Mouse (Mus musculus): ENCODE measurements around the gene Pum3. TPM values are rescaled to one million over a fixed set of nuclear protein-coding genes. Genes with fewer than 3 reads are reported as not detected.

Gene Pum3
- total and polyA plus RNA-seq, 3 experiments = 54.4 to 210 (median 83.3) TPM

GRCm38 (mm10) chr19:27382131-27382530 is 47.5 kb downstream of the Pum3 start:
- no peaks in the 10 kb centered on the region for H3K79me2 ChIP-seq (replicated peaks; ENCODE audit: control insufficient read depth, extremely low read depth, insufficient read depth, poor library complexity, severe bottlenecking)
- H3K27ac ChIP-seq (ENCODE audit: insufficient read depth, low read depth) = no peak overlapping the region
- peaks cover 14 to 45% of the 10 kb centered on the region in 2 experiments for H3K36me3 ChIP-seq (replicated peaks in 1 of 2; ENCODE audit: control insufficient read depth in 1 of 2, insufficient read depth in 1 of 2, low read length in 1 of 2)
- H3K4me1 ChIP-seq (ENCODE audit: control insufficient read depth in 1 of 2, insufficient read depth in 2 of 2) = no peaks in the 10 kb centered on the region
- no peaks in the 10 kb centered on the region for H3K9me3 ChIP-seq (replicated peaks; ENCODE audit: low read length)
- dilution Hi-C loops (cut with MboI; ENCODE audit: extremely low pct_ligation_motif_present, extremely low pct_unique_long_range_greater_than_20kb, low sequenced_read_pairs) (no loop called here), in situ Hi-C loops (cut with MboI; ENCODE audit: low pct_ligation_motif_present, low pct_unique_long_range_greater_than_20kb, low sequenced_read_pairs) (no loop called here)
- TF ChIP-seq POLR2A (IDR thresholded peaks at IDR 0.05; ENCODE audit: low read depth, low read length) = no peak
- no peak for TF ChIP-seq KAT2A (IDR thresholded peaks at IDR 0.05; ENCODE audit: insufficient replicate concordance, low read length)
- no peak for TF ChIP-seq ZMIZ1 (IDR thresholded peaks at IDR 0.05; ENCODE audit: low read depth, low read length)
- no peak for TF ChIP-seq MEF2A (IDR thresholded peaks at IDR 0.05; ENCODE audit: borderline replicate concordance, low read depth, low read length)
- no peak for TF ChIP-seq NRF1 (IDR thresholded peaks at IDR 0.05; ENCODE audit: low read depth, low read length)
- TF ChIP-seq EP300 (IDR thresholded peaks at IDR 0.05; ENCODE audit: low read length) = no peak
- no peak for TF ChIP-seq TBP (conservative IDR thresholded peaks at IDR 0.05; ENCODE audit: low read depth, low read length)
- no peak for TF ChIP-seq NELFE (IDR thresholded peaks at IDR 0.05; ENCODE audit: low read depth, low read length)
- TF ChIP-seq RAD21 (IDR thresholded peaks at IDR 0.05; ENCODE audit: low read depth, low read length) = no peak
- TF ChIP-seq HCFC1 (IDR thresholded peaks at IDR 0.05; ENCODE audit: low read depth, low read length) = no peak
- no peak for TF ChIP-seq MYC (IDR thresholded peaks at IDR 0.05; ENCODE audit: low read depth, low read length)
- TF ChIP-seq USF2 (conservative IDR thresholded peaks at IDR 0.05; ENCODE audit: low read depth, low read length) = no peak
- no peak for TF ChIP-seq MAZ (IDR thresholded peaks at IDR 0.05; ENCODE audit: low read depth, low read length)
- no peak for TF ChIP-seq ZNF384 (IDR thresholded peaks at IDR 0.05; ENCODE audit: low read depth, low read length)
- no peak for TF ChIP-seq UBTF (IDR thresholded peaks at IDR 0.05; ENCODE audit: low read depth, low read length)
- no peak for TF ChIP-seq JUN (IDR thresholded peaks at IDR 0.05; ENCODE audit: insufficient read depth, low read depth, low read length)
- H3K9ac ChIP-seq (ENCODE audit: insufficient read depth, low read depth) = no peak overlapping the region
- DNase-seq (ENCODE audit: extremely low read depth) = no peak
- H3K4me3 ChIP-seq (replicated peaks in 1 of 3; ENCODE audit: low read depth in 2 of 3, low read length in 2 of 3, poor library complexity in 1 of 3) = no peak overlapping the region
- no peak overlapping the region for H3K4me2 ChIP-seq (ENCODE audit: insufficient read depth, low read depth, poor library complexity, severe bottlenecking)
- H3K27me3 ChIP-seq (replicated peaks) = no peaks in the 10 kb centered on the region

- H3K79me2 ChIP-seq (replicated peaks; ENCODE audit: control insufficient read depth, extremely low read depth, insufficient read depth, poor library complexity, severe bottlenecking) = no peaks in the 10 kb centered on the region
- H3K4me1 ChIP-seq (ENCODE audit: control insufficient read depth in 1 of 2, insufficient read depth in 2 of 2) = peaks cover 0 to 5% of the 10 kb centered on the region in 2 experiments; a peak in 1 of 4 replicates
- H3K4me3 ChIP-seq (replicated peaks in 1 of 3; ENCODE audit: low read depth in 2 of 3, low read length in 2 of 3, poor library complexity in 1 of 3) = no peak overlapping the region
- H3K4me2 ChIP-seq (ENCODE audit: insufficient read depth, low read depth, poor library complexity, severe bottlenecking) = no peak overlapping the region
- no peak for DNase-seq (ENCODE audit: extremely low read depth)
- H3K27me3 ChIP-seq (replicated peaks) = no peaks in the 10 kb centered on the region
- H3K9ac ChIP-seq (ENCODE audit: insufficient read depth, low read depth) = no peak overlapping the region
- H3K9me3 ChIP-seq (replicated peaks; ENCODE audit: low read length) = no peaks in the 10 kb centered on the region
- no peak overlapping the region for H3K27ac ChIP-seq (ENCODE audit: insufficient read depth, low read depth)
- peaks cover 0 to 22% of the 10 kb centered on the region in 2 experiments for H3K36me3 ChIP-seq (replicated peaks in 1 of 2; ENCODE audit: control insufficient read depth in 1 of 2, insufficient read depth in 1 of 2, low read length in 1 of 2)
- TF ChIP-seq ZKSCAN1 (IDR thresholded peaks at IDR 0.05; ENCODE audit: borderline replicate concordance, low read depth, low read length) (no peak), MAZ (IDR thresholded peaks at IDR 0.05; ENCODE audit: low read depth, low read length) (no peak), MEF2A (IDR thresholded peaks at IDR 0.05; ENCODE audit: borderline replicate concordance, low read depth, low read length) (no peak), POLR2A (IDR thresholded peaks at IDR 0.05; ENCODE audit: low read depth, low read length) (no peak)
- in situ Hi-C loops (cut with MboI; ENCODE audit: low pct_ligation_motif_present, low pct_unique_long_range_greater_than_20kb, low sequenced_read_pairs) = no loop called here
- dilution Hi-C loops (cut with MboI; ENCODE audit: extremely low pct_ligation_motif_present, extremely low pct_unique_long_range_greater_than_20kb, low sequenced_read_pairs) = no loop called here
These were observed 49.8 kb downstream of the Pum3 start for GRCm38 (mm10) chr19:27379712-27380401.

Measured in CH12.LX (cell line).